Mouse (Mus musculus): ENCODE measurements at regions not wholly inside any gene's neighbourhood (a gene's known extent, or its start where the extent isn't known, plus 50 kb on each side); places are given as distances from the start of the nearest gene placed in this dataset.

GRCm38 (mm10) chr3:38697349-38697748 is 189.4 kb upstream of the Fat4 start:
- DNase-seq (ENCODE audit: low spot score in 2 of 2), result no peak

- DNase-seq (ENCODE audit: low spot score in 2 of 2), result no peak
Measured at GRCm38 (mm10) chr3:38695836-38696235, 190.9 kb upstream of the Fat4 start.

- DNase-seq (ENCODE audit: low spot score in 2 of 2), result no peak
Measured at GRCm38 (mm10) chr3:38692768-38693167, 194.0 kb upstream of the Fat4 start.

- no peak for DNase-seq (ENCODE audit: low spot score in 2 of 2)
Measured at GRCm38 (mm10) chr3:38684247-38684991, 199.8 kb upstream of the Ankrd50 start.

DNA sequence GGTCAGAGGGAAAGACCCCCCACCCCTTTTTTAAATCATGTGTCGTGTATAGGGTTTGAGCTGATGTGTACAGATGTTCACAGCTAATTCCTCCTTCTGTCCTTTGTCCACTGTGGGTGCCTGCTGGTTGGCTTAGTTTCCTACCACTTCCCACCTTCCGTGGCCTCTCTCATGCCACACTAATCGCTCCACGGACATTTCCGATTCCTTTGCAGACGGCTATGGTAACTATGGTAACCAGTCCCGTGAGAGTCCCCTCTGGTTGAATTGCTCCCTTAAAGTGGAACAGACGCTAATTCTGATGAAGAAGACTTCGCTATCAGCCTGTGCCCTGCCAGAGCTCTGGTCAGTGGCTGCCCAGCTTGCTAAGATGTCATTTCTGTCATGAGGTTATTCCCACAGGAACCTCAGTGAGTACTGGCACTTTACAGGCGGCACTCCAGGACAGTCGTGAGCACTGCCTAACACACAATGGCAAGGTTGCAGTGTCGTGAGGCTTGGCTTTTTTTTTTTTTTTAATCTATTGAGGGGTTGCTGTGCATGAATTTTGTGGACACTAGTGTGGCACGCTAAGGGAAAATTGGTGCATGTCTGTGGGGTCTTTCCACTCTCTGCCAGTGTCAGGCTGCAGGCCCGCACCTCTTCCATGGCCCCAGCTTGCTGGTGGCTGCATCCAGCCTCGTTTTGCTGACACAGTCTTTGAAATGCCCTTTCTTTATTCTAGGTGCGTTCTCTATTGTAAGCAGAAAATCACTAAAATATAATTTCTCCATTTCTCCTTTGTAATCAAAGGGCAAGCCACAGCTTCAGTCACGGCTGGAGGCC is 179.2 kb upstream of the Ankrd50 start:
- no peak for DNase-seq (ENCODE audit: low spot score in 2 of 2)

DNA sequence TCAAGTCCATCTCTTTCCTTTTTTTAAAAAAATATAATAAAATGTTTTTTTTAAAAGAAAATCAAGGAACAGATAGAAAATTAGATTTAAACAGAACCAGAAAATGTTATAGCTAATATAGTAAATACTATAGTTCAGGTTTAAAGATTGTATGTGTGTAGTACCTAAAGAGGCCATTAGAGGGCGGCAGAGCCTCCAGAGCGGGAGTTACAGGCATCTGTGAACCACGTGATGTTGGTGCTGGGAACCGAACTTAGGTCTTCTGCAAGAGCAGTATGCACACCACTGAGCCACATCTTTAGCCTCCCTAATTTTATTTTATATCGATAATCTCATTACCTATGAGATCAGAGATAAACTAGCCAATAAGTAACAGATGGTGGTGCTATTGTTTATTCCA is 178.4 kb upstream of the Ankrd50 start:
- DNase-seq (ENCODE audit: low spot score in 2 of 2), result peak in 1 of 2 experiments; percentile 4

DNA sequence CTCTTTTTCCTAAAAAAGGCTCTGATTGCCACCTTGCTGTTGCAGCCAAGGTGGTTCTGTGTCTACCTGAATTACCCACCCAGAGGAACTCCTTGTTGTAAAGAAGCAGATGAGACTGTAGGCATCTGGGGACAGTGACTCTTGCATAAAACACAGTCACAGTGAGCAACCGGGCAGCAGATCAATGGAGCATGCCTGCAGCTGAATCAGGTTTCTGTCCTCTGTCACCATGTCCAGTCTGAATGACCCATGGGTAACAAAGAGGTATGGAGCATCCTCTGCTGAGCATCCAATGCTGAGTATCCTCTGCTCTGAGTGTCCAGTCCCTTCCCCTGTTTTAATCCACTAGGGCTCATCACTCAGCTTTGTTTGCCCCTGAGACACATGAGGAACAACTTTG is 172.1 kb upstream of the Ankrd50 start:
- DNase-seq (ENCODE audit: low spot score in 2 of 2), result no peak

- DNase-seq (ENCODE audit: low spot score in 2 of 2), result no peak
Measured at GRCm38 (mm10) chr3:38653928-38654327, 169.3 kb upstream of the Ankrd50 start.

DNA sequence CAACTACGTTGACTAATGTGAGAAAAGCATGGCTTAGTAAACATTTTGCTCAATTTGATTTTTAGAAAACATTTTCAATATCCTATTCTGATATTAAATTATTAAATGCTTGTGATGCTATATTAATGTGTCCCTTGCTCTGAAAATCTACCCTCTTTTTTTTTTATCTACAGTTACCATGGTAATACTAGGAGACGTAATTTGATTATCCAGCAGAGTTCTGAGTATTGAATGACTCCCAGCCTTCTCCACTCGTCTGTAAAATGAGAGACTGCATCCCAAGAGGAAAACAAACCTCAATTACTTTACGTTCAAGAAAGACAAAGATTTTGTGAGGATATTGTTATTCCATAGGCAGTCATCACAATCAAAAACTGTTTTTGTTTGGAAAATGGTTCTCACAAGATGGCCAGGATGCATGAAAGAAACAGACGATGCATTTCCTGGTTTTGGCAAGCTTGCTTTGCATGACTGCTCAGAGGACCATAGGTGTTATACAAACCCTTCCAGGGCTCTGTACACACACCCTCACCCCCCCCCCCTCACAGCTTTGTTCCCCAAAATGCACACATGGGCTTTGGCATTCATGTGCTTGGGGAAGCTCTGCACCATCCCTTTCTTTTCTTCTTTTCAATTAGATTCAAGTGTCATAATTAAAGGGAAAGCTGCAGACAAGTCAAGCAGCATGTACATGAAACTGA is 168.5 kb upstream of the Ankrd50 start:
- DNase-seq (ENCODE audit: low spot score in 2 of 2), result no peak

DNA sequence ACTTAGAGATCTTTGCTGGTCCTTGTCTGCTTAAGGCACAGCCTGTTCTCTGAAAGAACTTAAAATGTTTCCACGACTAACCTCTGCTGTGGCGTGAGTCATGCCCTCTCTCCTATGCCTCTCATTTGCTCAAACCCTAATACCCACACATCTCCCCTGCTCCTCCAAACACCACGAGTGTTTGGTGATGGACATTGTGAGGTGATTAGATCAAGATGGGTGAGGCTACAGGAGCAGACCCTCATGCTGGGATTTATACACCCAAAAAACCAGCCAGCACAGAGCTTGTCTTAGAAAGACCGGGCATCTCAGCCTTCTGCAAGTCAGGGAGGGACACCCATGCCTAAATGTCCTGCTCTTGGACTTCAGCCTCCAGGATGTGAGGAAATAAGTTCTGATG is 165.5 kb upstream of the Ankrd50 start:
- DNase-seq (ENCODE audit: low spot score in 2 of 2), result no peak

- DNase-seq (ENCODE audit: low spot score in 2 of 2), result no peak
Measured at GRCm38 (mm10) chr3:38648633-38649032, 164.0 kb upstream of the Ankrd50 start.

- DNase-seq (ENCODE audit: low spot score in 2 of 2), result no peak
Measured at GRCm38 (mm10) chr3:38647737-38648330, 163.2 kb upstream of the Ankrd50 start.

- DNase-seq (ENCODE audit: low spot score in 2 of 2), result no peak
Measured at GRCm38 (mm10) chr3:38641733-38642132, 157.1 kb upstream of the Ankrd50 start.

GRCm38 (mm10) chr3:38636806-38637205 is 152.2 kb upstream of the Ankrd50 start:
- DNase-seq (ENCODE audit: low spot score in 2 of 2), result no peak

DNA sequence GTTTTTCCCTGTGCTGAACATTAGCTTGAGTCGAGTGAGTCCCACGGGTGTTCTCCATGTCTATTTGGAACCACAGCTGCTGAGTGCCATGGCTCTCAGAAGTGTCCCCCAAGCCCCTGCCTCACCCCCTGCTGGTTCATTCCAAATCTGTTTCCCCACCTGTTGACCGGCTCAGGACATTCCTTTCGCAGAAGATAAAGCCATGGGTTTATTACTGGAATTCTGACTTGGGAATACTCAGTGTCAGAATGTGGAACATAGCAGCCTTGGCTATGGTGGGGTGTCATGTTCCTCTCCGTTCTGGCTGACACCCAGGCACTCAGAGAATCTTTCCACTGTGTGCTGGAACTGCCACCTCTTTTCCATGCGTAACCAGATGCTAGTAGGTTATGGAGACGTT is 148.7 kb upstream of the Ankrd50 start:
- DNase-seq (ENCODE audit: low spot score in 2 of 2), result no peak

GRCm38 (mm10) chr3:38625575-38626184 is 141.0 kb upstream of the Ankrd50 start:
- no peak for DNase-seq (ENCODE audit: low spot score in 2 of 2)

DNA sequence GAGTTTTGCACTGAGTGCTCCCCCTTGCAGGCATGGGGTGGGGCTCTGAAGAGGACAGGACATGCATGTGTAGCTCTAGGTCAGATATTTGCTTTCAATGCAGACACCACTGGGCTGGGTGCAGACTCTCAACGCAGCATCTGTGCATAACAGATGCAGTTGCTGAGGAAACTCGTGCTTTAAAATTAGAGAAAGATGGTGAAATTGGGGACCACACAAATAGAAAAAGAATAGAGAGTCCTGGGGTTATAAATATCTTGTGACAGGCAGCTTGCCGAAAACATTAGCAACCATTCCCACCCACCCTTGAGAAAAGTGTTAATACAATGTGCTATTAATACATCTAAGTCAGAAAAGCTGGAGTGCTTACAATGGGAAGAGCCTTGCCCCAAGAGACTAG is 133.3 kb upstream of the Ankrd50 start:
- DNase-seq (ENCODE audit: low spot score in 2 of 2), result no peak

DNA sequence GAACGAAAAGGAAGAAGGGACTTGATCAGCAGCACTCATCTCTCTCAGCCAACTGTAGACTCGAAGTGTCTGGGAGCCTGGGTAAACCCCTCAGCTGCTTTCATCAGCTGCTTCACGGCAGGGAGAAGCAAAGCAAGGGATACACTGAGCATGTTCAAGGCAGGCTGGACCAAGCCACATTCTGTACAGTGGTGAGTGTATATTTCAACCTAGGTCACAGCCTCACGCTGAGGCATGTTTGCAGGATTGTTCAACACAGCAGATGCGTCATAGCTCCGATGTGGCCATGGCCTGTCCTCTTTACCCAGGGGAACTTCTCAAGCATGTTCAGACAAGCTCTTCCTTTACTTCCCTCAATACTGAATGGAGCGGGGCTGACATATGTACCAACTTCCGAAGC is 132.6 kb upstream of the Ankrd50 start:
- DNase-seq (ENCODE audit: low spot score in 2 of 2), result no peak

DNA sequence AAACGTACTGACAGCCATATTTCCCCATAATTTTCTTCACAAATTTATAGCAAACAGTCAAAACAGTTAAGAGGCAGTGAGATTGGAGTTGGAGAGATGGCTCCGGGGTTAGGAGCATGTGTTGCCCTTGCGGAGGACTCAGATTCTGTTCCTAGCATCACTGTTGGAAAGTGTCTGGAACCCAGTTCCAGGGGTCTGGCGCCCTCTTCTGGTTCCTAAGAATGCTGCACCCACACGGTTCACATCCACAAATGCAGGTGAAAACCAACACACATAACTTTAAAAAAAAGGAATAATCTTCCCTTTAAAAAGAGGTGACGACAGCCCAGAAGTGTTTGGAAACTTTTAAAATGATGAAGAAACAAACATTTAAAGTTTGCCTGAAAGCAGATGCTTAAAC is 129.1 kb upstream of the Ankrd50 start:
- no peak for DNase-seq (ENCODE audit: low spot score in 2 of 2)

DNA sequence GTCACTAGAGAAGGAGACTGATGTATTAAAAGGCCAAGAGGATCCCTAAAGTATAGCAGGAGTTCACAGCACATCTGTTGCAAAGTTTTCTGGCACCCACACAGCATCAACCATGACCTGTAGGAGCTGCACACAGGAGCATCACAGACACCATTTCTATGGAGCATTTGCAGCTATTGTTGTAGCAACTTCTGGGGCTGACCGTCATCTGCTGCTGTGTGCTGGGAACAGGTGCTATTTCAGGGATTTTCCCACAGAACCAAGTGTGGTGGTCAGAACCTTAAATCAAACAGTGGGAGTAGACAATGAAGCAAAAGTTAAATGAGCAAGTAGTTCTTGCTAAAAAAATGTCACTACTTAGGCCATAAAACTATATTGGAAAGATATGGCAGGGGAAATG is 106.9 kb upstream of the Ankrd50 start:
- DNase-seq (ENCODE audit: low spot score in 2 of 2), result no peak

DNA sequence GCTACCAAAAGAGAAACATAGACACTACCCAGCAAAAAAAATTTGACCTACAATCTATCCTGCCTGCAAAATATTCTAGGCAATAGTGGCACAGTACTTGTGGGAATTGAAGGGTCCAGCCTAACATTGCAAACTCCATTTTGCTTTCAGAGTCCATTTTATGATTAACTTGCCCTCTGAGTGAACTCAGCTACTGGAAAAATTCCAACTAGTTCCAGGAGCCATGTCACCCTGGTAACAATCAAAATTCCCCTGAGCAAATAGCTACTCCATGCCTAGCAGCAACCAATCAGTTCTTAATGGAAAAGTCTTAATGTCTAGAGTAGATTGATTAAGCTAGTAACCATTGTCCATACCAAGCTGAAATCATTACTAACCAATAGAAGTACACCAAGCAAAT is 104.3 kb upstream of the Ankrd50 start:
- DNase-seq (ENCODE audit: low spot score in 2 of 2), result no peak

DNA sequence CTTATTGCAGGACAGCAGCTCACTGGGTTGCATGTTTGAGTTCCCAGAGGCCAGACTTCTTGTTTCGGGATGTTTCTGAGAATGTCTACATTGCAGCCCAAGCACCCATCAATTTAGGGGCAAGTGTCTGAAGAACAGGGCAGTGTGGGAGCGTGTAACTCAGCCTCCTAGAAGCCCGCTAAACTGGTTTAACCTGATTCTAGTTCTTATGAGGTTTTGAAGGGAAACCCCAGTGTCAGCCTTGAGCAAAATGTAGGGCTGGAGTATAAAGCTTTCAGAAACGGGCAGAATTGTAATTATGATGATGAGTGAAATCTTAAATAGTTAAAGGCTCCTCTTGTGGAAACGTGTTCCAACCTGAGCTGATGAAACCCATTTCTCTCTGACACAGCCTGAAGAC is 100.9 kb upstream of the Ankrd50 start:
- no peak for DNase-seq (ENCODE audit: low spot score in 2 of 2)

All from natural killer cell, adult 2 months (primary cell).